Mouse (Mus musculus) ES-E14 (cell line): ENCODE results near the gene Map2k5. TPM values are rescaled to one million over a fixed set of nuclear protein-coding genes. Genes with fewer than 3 reads are reported as not detected.

Source experiments
- DNase-seq: peaks from one replicate; pipeline ENCODE4 v3.0.0-alpha.2; 2013; ENCODE audit warnings: low read depth, low spot score
- H3K27ac ChIP-seq: 2 replicates; pipeline ENCODE4 v1.5.1; 2012; ENCODE audit warnings: low read depth, mild to moderate bottlenecking, low read length, moderate library complexity, mixed read lengths; ENCODE audit not compliant: poor library complexity, insufficient read depth, severe bottlenecking
- H3K36me3 ChIP-seq: 2 replicates; pipeline ENCODE4 v1.6.1; 2012; ENCODE audit warnings: mild to moderate bottlenecking, low read length, moderate library complexity, mixed read lengths; ENCODE audit not compliant: control insufficient read depth, poor library complexity, insufficient read depth, severe bottlenecking
- H3K4me1 ChIP-seq, 2 experiments: fragments of 150-350 bp in 1 of 2; sonication (generic) in 1 of 2; 2 replicates each; pipeline ENCODE4 v1.6.1; 2012; ENCODE audit warnings: low read length in 2 of 2, mild to moderate bottlenecking in 1 of 2, mixed read lengths in 1 of 2; ENCODE audit not compliant: control insufficient read depth in 2 of 2, insufficient read depth in 2 of 2, poor library complexity in 1 of 2
- H3K4me3 ChIP-seq, 2 experiments: fragments of 150-350 bp in 1 of 2; sonication (generic) in 1 of 2; 2 replicates each; pipeline ENCODE4 v1.5.1; 2012; ENCODE audit warnings: low read length in 2 of 2, low read depth in 1 of 2, mild to moderate bottlenecking in 1 of 2, mixed read lengths in 1 of 2; ENCODE audit not compliant: insufficient read depth in 1 of 2, poor library complexity in 1 of 2, severe bottlenecking in 1 of 2
- H3K9ac ChIP-seq: 2 replicates; pipeline ENCODE4 v1.6.1; 2012; ENCODE audit warnings: low read depth, mild to moderate bottlenecking, low read length, mixed read lengths; ENCODE audit not compliant: poor library complexity, insufficient read depth, severe bottlenecking
- H3K9me3 ChIP-seq: fragments of 150-350 bp; sonication (generic); 2 replicates; pipeline ENCODE4 v1.6.1; 2012; ENCODE audit warnings: low read depth, mild to moderate bottlenecking, low read length; ENCODE audit not compliant: control insufficient read depth, insufficient read depth
- CHD2 ChIP-seq: IDR thresholded peaks from 2 replicates; pipeline ENCODE4 v1.6.1; 2014; ENCODE audit warnings: mild to moderate bottlenecking, low read depth, low read length, inconsistent platforms
- HCFC1 ChIP-seq: IDR thresholded peaks from 2 replicates; pipeline ENCODE4 v1.6.1; 2012; ENCODE audit warnings: low read length, inconsistent platforms, borderline replicate concordance; ENCODE audit not compliant: insufficient read depth
- MAFK ChIP-seq: IDR thresholded peaks from 2 replicates; pipeline ENCODE4 v1.6.1; 2014; ENCODE audit warnings: mild to moderate bottlenecking, low read depth, low read length, inconsistent platforms; ENCODE audit not compliant: insufficient read depth
- ZC3H11A ChIP-seq: IDR thresholded peaks from 2 replicates; pipeline ENCODE4 v1.6.1; 2012; ENCODE audit warnings: low read depth, mild to moderate bottlenecking, inconsistent platforms, low read length, borderline replicate concordance
- ZNF384 ChIP-seq: IDR thresholded peaks from 2 replicates; pipeline ENCODE4 v1.6.1; 2012; ENCODE audit warnings: low read depth, low read length, inconsistent platforms
- in situ Hi-C, 2 experiments: fragments of 600-800 bp; cut with MboI; formaldehyde crosslinking; loops; one replicate each; pipeline ENCODE4 v1.15.1; 2025; ENCODE audit warnings: low sequenced_read_pairs in 2 of 2, inconsistent platforms in 1 of 2; ENCODE audit not compliant: unreplicated experiment in 2 of 2
- total RNA-seq: library from RNA; depleted of rRNA; stranded (reverse); fragments of 300-350 nt; gene quantifications from 2 replicates; pipeline ENCODE4 v1.2.3, GENCODE M21; 2012

Gene Map2k5
- total RNA-seq, 1 experiment, result 8.3 TPM

DNA sequence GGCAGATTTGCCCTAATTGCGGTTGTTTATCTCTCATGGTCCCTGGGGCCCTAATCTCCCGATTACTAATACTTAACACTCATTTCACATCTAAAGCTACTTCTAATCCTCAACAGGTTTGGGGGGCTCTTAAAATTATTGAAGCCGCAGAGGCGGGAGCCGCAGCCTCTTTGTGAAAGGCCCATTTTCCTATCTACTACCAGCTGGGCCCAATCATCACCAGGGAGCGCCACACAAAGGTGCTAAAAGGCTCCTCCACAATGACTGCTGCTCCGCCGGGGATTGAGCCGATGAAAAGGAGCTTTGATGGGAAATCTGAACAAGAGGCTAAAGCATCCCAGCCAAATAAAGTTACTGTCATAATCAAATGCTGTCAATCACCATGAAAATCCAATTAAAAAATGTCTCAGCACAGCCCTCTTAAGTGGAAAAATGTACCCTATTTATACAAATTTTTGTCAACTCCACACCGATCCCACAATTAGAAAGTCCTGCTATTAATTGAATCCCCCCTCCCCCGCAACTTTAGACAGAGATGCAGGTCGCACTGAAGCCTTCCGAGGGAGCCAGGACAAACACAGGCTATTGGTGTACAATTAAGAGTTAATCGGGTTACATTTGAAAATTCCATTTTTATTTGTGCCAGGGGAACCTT, 195.3 kb downstream of the Map2k5 start:
- Histone ChIP-seq H3K9ac (no peak overlapping the region), H3K36me3 (no peaks in the 10 kb centered on the region), H3K9me3 (no peaks in the 10 kb centered on the region), H3K4me1 (no peaks in the 10 kb centered on the region; a peak in 1 of 4 replicates), H3K27ac (no peak overlapping the region), H3K4me3 (no peak overlapping the region)
- no peak for DNase-seq
- TF ChIP-seq MAFK, result no peak
- no peak for TF ChIP-seq ZC3H11A
- TF ChIP-seq ZNF384, result no peak
- TF ChIP-seq HCFC1, result no peak
- TF ChIP-seq CHD2, result no peak
- in situ Hi-C loops, result no loop called here

DNA sequence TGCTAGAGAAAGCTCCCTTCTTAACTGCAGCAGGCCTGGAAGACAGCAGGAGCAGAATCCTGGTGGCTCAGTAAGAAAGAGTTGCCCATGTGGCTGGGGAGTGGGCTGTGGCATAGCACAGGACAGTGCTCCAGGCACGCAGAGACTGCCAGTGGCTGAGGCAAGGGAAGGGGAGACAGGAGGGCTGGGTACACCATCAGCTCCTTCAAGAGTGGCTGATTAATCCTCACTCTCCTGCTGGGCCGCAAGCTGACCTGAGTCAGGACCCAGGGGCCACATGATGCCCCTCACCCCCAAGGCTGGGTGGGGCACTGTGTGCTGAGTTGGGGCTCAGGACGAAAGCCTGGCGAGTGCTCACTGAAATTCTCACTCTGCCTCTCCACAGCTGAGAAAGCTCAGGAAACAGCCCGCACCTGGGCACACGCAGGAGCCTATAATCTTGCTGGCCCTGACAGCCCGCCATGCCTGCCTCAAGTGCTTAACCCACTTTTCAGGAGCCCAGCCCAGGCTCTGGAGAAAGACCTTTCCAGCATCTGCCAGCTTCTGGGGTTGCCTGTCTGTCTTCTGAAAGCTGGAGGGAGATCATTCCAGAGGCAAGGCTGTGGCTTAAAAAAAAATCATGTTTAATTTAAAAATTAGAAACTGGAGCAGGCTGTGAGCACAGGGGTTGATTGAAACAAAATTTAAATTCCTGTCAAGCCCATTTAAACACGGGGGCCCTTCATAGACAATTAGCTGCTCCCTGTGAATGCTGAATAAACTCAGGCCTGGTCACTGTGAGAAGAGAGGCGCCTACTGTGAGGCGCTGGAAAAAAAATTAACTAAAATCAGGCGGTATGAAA, 196.1 kb downstream of the Map2k5 start:
- H3K4me3 ChIP-seq, result no peak overlapping the region
- H3K36me3 ChIP-seq, result no peaks in the 10 kb centered on the region
- no peak overlapping the region for H3K27ac ChIP-seq
- DNase-seq, result no peak
- no peak overlapping the region for H3K9ac ChIP-seq
- in situ Hi-C loops, result no loop called here
- no peak for TF ChIP-seq CHD2
- no peaks in the 10 kb centered on the region; a peak in 1 of 4 replicates for H3K4me1 ChIP-seq
- no peaks in the 10 kb centered on the region for H3K9me3 ChIP-seq

DNA sequence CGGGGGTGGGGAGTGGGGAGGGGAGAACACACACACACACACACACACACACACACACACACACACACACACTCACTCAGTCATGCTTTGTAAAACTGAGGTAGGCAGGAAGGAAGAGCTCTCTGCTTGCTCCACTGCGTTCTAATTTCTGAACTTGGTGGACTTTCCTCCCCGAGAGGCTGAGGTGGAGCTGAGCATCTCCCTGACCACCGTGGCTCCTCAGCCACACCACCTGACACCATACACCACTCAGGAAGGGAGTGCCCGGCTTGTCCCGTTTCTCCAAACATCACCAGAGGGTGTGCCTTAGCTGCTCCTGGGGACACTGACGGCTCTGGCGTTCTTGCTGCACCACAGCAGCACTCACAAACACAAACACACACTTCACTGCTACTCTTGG, 199.4 kb downstream of the Map2k5 start:
- no peak for DNase-seq
- TF ChIP-seq CHD2, result no peak
- TF ChIP-seq ZNF384, result no peak
- H3K4me1 ChIP-seq, result no peaks in the 10 kb centered on the region; a peak in 1 of 4 replicates

DNA sequence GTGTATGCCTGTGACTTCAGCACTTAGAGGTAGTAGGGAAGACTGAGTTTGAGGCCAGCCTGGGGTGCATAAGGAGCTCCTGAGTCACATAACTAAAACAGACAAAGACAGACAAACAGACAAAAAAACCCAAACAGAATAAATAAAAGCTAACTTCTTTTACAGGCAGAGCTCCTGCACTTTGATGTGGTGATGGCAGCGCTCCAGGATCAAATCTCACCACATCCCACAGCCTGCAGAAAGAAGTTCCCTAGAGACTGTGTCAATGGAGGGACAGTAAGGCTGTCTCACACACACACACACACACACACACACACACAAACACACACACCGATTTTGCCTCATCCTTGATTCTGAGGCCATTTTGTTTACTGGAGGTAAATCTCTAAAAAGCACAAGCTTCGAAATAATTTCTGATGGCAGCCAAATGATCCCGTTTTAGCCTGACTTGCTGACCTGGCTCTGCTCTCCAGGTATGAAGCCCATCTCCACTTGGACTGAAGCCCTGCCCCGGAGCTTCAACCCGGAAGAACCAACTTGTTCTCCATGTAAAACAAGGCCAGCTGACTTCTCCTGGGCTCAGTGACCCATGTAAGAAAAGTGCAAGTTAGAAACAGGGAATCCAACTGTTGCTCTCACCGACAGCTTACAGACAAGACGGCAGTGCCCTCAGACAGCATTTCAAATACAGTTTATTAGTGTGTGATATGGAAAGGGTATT, 203.5 kb downstream of the Map2k5 start:
- TF ChIP-seq CHD2 (no peak), HCFC1 (no peak), MAFK (no peak), ZC3H11A (no peak), ZNF384 (no peak)
- no peak overlapping the region for H3K27ac ChIP-seq
- in situ Hi-C loops, result no loop called here
- H3K4me1 ChIP-seq, result no peaks in the 10 kb centered on the region
- no peak overlapping the region for H3K4me3 ChIP-seq
- H3K9me3 ChIP-seq, result no peaks in the 10 kb centered on the region
- H3K36me3 ChIP-seq, result no peaks in the 10 kb centered on the region
- no peak for DNase-seq
- H3K9ac ChIP-seq, result no peak overlapping the region

More for the DNA sequence above, 199.4 kb downstream of the Map2k5 start:
- Histone ChIP-seq H3K27ac (no peak overlapping the region), H3K9ac (no peak overlapping the region), H3K4me3 (no peak overlapping the region), H3K36me3 (no peaks in the 10 kb centered on the region), H3K9me3 (no peaks in the 10 kb centered on the region)
- in situ Hi-C loops, result no loop called here
